Mouse (Mus musculus) frontal cortex, adult 2 months (tissue): ENCODE measurements at regions not wholly inside any gene's neighbourhood (a gene's known extent, or its start where the extent isn't known, plus 50 kb on each side); places are given as distances from the start of the nearest gene placed in this dataset.

Experiments used
- DNase-seq, 2 experiments: peaks; one replicate each; pipeline ENCODE4 v3.0.0; 2022; ENCODE audit warnings: low spot score in 1 of 2; ENCODE audit errors: extremely low spot score in 1 of 2

DNA sequence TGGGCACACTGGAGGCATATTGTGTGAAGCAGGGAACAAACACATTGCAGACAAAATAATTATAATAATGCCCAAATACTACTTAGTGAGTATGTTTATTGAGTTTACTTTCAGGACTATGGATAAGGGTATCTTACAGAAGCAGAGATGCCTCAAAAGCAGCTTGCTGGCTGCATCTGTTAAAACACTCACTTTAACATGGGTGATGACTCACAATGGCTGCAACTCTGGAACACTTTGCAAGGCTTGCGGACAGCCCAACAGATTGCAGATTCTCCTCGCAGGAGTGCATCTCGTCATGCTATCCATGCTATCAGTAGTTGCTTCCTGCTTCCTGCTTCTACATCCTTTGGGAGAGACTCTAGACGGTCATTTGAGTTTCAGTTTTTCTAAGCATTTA lies 373.2 kb upstream of the Arpp21 start:
- DNase-seq, result peak; percentile 14 to 57

DNA sequence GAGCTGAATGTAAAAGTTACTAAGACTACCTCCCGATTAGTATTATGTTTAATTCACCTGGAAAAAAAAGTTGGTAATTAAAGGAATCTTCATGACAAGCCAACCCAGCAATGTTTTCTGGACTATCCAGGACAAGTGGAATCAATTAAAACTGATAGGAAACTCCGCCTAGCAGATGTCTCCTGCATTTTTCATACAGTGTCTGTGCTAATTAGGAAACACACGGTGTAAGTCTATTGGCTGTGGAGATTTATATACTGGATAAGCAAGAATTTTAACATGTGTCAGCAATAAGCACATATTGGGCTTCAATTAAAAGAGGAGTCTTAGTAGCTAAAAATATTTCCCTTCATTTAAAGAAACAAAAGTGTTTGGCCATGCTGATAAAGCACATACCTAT lies 371.5 kb upstream of the Arpp21 start:
- DNase-seq, result no peak

DNA sequence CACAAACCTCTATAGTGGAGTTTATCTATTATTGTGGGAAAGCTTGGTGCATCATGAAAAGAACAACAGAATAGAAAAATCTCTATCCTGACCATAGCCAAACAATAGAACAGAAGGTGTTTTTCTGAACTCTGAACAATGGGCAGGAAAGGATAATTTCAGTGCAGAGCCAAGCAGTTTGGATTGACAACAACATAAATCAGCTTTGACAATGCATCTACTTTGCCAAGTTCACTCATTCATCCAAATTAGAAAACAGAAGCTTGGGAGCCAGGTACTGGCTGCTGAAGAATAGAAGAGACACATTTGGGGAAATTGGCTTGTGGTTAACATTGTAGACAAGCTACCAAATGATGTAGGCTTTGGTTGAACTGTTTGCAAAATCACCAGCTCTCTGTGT lies 360.0 kb upstream of the Arpp21 start:
- DNase-seq, result no peak

DNA sequence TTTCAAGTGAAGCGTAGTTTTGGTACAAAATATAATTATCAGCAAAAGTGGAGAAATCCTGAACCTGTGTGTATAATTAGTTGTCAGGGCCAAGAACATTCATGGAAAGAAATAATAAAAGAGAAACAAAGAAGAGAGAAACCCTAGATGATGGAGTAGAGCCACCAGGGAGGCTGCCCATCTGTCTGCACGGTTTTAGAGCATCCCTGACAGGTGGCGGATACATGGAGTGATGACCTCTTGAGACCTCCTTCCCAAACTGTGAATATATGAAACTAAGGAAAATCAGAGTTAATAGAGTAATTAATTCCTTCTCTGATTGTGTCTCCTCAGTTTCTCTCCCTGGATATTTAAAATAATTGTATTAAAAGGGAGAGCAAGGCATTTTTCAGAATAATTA lies 354.5 kb upstream of the Arpp21 start:
- no peak for DNase-seq

GRCm38 (mm10) chr9:112573316-112573715 lies 337.6 kb upstream of the Arpp21 start:
- no peak for DNase-seq

GRCm38 (mm10) chr9:112561348-112561747 lies 325.6 kb upstream of the Arpp21 start:
- no peak for DNase-seq

GRCm38 (mm10) chr9:112560226-112560625 lies 324.5 kb upstream of the Arpp21 start:
- DNase-seq, result peak in 1 of 2 experiments; percentile 7

- DNase-seq, result peak; percentile 7 to 51
These were observed 302.2 kb upstream of the Arpp21 start for GRCm38 (mm10) chr9:112537924-112538323.

DNA sequence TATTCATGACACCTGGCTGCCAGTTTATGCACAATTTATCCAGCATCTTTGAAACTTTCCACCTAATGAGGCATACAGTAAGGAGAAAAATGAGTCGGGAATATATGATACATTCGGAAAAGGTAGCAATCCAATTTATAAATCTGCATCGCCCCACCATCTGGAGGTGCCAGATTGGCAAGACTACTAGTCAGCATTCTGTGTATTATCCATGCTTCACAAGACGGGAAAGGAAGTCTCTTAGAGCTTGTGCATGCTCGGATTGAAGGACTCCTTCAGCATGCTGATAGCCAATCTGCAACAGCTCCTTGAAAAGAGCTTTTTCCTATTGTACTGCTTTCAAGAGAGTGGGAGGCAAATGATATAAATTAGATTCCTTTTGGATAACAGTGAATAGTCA lies 289.6 kb upstream of the Arpp21 start:
- peak in 1 of 2 experiments; percentile 21 for DNase-seq

- no peak for DNase-seq
These were observed 287.5 kb upstream of the Arpp21 start for GRCm38 (mm10) chr9:112523251-112523650.

DNA sequence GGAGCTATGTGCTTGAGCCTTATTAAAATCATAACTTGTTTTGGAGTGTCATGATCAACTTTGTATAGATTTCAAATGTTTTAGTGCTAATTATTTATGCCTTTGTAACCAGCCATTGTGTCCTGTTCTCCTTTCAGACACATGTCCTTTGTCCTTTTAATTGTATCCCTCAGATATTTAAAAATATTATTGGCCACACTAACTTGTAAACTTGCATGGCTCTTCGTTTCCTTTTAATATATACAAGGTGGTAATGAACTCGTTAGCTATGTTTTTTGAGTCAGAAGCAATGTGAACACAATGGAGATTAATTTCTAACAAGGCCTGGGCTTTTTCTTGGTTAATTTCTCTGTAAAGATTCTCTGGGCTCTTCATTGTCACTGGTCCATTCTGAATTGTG lies 275.0 kb upstream of the Arpp21 start:
- no peak for DNase-seq

GRCm38 (mm10) chr9:112506871-112507270 lies 271.1 kb upstream of the Arpp21 start:
- no peak for DNase-seq

- peak; percentile 3 to 33 for DNase-seq
These were observed 262.9 kb upstream of the Arpp21 start for GRCm38 (mm10) chr9:112498676-112499075.

DNA sequence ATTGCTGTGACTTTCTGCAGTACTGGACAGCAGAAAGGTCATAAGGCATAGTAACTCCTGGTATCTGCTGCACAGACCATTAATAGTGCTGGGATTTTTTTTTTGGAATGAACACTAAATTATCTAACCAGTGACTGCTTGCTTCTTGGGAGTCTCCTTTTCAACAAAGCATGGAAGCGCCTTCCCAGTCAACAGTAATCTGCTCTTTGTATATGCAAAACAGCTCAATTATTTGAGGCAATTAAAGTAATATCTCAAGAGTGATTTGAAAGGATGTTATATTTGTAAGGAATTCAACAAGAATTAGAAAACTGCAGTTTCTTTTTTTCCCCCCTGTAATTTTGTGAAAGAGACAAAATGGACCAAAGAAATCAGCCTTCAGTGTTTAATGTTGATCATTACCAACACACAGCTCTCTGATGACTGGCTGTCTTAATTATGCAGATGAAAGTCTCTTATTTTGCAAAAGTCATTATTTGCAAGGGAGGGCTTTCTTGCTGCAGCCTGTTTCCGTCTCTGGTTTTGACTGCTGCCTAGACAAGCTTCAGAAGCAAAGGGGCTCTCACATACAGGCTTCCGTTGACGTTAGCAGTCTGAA lies 260.3 kb upstream of the Arpp21 start:
- no peak for DNase-seq

DNA sequence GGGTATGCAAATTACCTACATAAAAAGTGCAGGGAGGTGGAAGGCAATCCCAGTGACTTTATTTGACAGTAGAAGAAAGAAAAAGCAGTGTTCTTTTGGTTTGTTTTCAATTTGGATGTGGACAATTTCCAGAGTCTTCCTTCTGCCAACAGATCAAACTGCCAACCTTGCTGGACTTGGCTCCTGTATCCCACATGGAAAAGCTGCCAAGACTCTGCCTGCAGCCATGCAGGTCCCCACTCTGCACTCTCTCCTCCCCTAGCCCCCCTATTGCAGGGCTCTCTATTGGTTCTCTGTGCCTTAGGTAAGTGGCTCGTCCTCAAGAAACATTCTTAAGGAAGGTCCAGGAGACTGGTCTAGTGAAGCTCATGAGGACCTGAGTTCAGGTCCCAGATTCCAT lies 255.2 kb upstream of the Arpp21 start:
- peak in 1 of 2 experiments; percentile 37 for DNase-seq

DNA sequence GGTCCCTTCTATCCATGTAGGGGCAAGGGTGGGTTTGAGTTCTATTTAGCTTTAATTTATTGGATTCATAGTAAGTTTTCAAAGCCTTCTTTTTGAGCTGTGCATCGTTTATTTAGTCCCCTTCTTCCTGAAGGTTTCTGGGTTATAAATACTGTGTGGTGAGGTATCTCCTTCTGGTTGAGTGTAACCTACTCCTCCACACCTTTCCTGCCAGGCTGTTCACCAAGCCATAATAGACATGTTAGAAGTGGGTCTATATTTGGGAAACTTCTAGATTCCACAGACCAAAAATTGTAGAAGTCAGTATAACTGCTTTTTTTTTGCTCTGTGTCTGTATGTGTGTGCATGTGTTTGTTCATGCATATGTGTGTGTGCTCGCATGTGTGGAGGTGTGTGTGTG lies 240.9 kb upstream of the Arpp21 start:
- peak in 1 of 2 experiments; percentile 42 for DNase-seq

DNA sequence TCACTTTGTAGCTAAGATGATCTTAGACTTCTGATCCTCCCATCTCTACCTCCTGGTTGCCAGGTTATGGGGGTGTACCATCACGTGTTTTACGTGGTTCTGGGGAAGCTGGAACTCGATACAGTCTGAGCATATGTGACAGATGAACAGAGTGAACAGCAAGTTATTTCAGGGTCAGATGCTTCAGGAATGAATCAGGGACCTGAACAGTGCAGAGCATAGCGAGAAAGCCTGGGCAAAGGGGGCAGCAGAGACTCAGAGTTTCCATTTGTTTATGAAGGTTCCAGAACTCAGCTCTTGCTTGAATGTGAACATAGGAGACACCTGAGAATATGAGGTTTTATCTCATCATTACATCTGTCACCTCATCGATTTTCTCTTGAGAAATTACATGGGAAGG lies 221.9 kb upstream of the Arpp21 start:
- DNase-seq, result no peak

DNA sequence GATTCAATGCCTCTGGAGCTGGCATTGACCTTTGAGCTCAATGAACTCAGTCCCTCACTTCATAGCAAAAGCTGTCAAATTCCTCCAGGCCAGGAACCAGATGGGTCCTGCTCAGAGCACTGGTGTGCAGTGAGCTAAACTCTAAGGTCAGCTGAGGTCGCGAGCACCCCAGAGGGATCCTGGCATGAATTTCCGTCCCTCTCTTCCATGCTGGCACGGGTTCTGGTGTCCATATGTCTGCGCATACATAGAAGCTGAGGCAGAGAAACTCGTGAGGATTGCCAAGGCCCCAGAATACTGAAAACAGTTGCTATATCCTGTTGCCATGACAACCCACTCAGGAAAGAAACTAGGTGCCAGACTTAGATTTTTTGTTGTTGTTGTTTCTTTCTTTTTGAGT lies 219.0 kb upstream of the Arpp21 start:
- peak; percentile 86 to 89 for DNase-seq

- DNase-seq, result no peak
These were observed 211.8 kb upstream of the Arpp21 start for GRCm38 (mm10) chr9:112447515-112447914.

GRCm38 (mm10) chr9:112446981-112447380 lies 211.2 kb upstream of the Arpp21 start:
- no peak for DNase-seq

- no peak for DNase-seq
These were observed 210.3 kb upstream of the Arpp21 start for GRCm38 (mm10) chr9:112446027-112446352.

GRCm38 (mm10) chr9:112445230-112446026 lies 209.7 kb upstream of the Arpp21 start:
- no peak for DNase-seq
